In the genomic region with DNA sequence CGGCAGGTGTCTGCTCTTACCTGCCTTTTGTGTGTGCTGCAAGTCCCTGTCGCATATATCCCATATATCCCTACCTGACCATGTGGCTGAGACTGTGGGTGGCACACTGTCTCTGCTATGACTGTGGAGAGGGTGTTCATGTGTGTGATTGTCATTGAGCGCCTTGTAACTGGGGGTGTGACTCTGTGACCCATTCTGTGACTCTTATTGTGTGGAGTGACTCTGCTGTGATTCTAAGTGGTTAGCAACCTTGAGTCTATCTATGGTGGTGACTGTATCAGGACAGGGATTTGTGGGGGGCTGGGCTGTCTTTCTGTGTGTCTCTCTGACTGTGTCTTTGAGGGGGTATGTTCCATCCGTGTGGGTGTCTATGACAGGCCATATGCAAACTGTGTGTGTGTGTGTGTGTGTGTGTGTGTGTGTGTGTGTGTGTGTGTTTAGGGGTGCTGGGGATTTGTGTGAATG, we compare ENCODE assay signal across 11 mouse cellular contexts. TPM values are rescaled to one million over a fixed set of nuclear protein-coding genes. Genes with fewer than 3 reads are reported as not detected.
DNase-seq lines count a peak whose midpoint lies in the region; ATAC-seq and TF ChIP-seq lines count a peak whose summit lies in the region.
"Had no signal": no experiment of that assay in that cellular context is flagged by ENCODE, and none has a peak within 500 bp of the region (broad histone marks: within the 10 kb centered on the region; RNA-seq: fewer than 3 reads in every experiment).

No protein-coding gene starts in this region.

- DNase-seq in heart, postnatal 14 days = no peak
- no peak for DNase-seq in stomach, postnatal 0 days (ENCODE audit: low spot score)
- DNase-seq in spleen, postnatal 36 days (ENCODE audit: low spot score in 2 of 2) = no peak
- DNase-seq in thymus, postnatal 10 days (ENCODE audit: low spot score in 2 of 2) = no peak
- DNase-seq in left cerebral cortex, adult 9 months (ENCODE audit: low spot score in 2 of 2) = no peak

- no peak for TF ChIP-seq EP300 in stomach, postnatal 0 days (optimal IDR thresholded peaks at IDR 0.05)

- peak overlapping the region; percentile 77; the same call in 1 of the 2 replicates for H3K9ac ChIP-seq in heart, embryonic 12.5 days
- H3K9ac ChIP-seq in stomach, embryonic 14.5 days (replicated peaks; ENCODE audit: low read depth, low read length) = no peak overlapping the region
- H3K9ac ChIP-seq in stomach, postnatal 0 days (ENCODE audit: low read length) = no peak overlapping the region
- no peak overlapping the region for H3K9ac ChIP-seq in limb, embryonic 13.5 days
- H3K9ac ChIP-seq: liver, embryonic 14.5 days had no signal

- intact Hi-C loops in heart, postnatal 14 days (cut with DNase I) = no loop called here

- no peak for ATAC-seq in heart, embryonic 12.5 days (ENCODE audit: insufficient number of reproducible peaks, low FRiP score)
- no peak for ATAC-seq in stomach, embryonic 14.5 days (ENCODE audit: insufficient number of reproducible peaks, insufficient read depth, low FRiP score, low read depth)
- no peak for ATAC-seq in stomach, postnatal 0 days (ENCODE audit: low FRiP score, low TSS enrichment)
- ATAC-seq in limb, embryonic 13.5 days (ENCODE audit: low FRiP score, low read depth) = no peak
- ATAC-seq: activated CD4-positive, CD25-positive, alpha-beta regulatory T cell, adult 4 months; inflammation-experienced regulatory T-cells, adult 6 months had no signal

- no peak for TF ChIP-seq CTCF in stomach, postnatal 0 days (IDR thresholded peaks at IDR 0.05; ENCODE audit: low read depth)

- WGBS in heart, embryonic 12.5 days = 79% methylated on average over 4 of the region's 4 CpGs
- 78% methylated on average over 4 of the region's 4 CpGs for WGBS in stomach, embryonic 14.5 days
- WGBS in stomach, postnatal 0 days = 78% methylated on average over 4 of the region's 4 CpGs
- WGBS in limb, embryonic 13.5 days = 84% methylated on average over 4 of the region's 4 CpGs

- no peaks in the 10 kb centered on the region for H3K9me3 ChIP-seq in heart, embryonic 12.5 days (replicated peaks)
- H3K9me3 ChIP-seq in stomach, embryonic 14.5 days (ENCODE audit: control insufficient read depth, low read depth, low read length) = no peaks in the 10 kb centered on the region
- H3K9me3 ChIP-seq in stomach, postnatal 0 days (ENCODE audit: control insufficient read depth, low read length) = no peaks in the 10 kb centered on the region
- H3K9me3 ChIP-seq in limb, embryonic 13.5 days = no peaks in the 10 kb centered on the region

- no peak overlapping the region for H3K27ac ChIP-seq in heart, embryonic 12.5 days (ENCODE audit: poor library complexity, severe bottlenecking)
- H3K27ac ChIP-seq in stomach, embryonic 14.5 days (ENCODE audit: low read length) = no peak overlapping the region
- no peak overlapping the region for H3K27ac ChIP-seq in stomach, postnatal 0 days (replicated peaks)
- no peak overlapping the region for H3K27ac ChIP-seq in limb, embryonic 13.5 days
- H3K27ac ChIP-seq: liver, embryonic 14.5 days had no signal

- H3K27me3 ChIP-seq in heart, embryonic 12.5 days (replicated peaks) = no peaks in the 10 kb centered on the region
- no peaks in the 10 kb centered on the region for H3K27me3 ChIP-seq in stomach, embryonic 14.5 days (ENCODE audit: control insufficient read depth, insufficient read depth, low read length)
- H3K27me3 ChIP-seq in stomach, postnatal 0 days (ENCODE audit: control insufficient read depth, insufficient read depth, low read length) = no peaks in the 10 kb centered on the region
- peaks cover 3% of the 10 kb centered on the region; the same call in 1 of the 2 replicates for H3K27me3 ChIP-seq in limb, embryonic 13.5 days

- peak overlapping the region; percentile 88 for H3K4me2 ChIP-seq in heart, embryonic 12.5 days
- peak overlapping the region; percentile 59 for H3K4me2 ChIP-seq in stomach, embryonic 14.5 days (replicated peaks; ENCODE audit: low read depth, low read length)
- no peak overlapping the region for H3K4me2 ChIP-seq in stomach, postnatal 0 days (replicated peaks; ENCODE audit: low read depth)
- peak overlapping the region; percentile 75 for H3K4me2 ChIP-seq in limb, embryonic 13.5 days (replicated peaks)

- 0 out of 2 replicates have a peak overlapping the region, but pooled peaks have one; percentile 63 for H3K4me3 ChIP-seq in heart, embryonic 12.5 days
- no peak overlapping the region for H3K4me3 ChIP-seq in stomach, embryonic 14.5 days (ENCODE audit: low read depth, low read length)
- H3K4me3 ChIP-seq in stomach, postnatal 0 days (ENCODE audit: low read depth, low read length) = no peak overlapping the region
- H3K4me3 ChIP-seq in limb, embryonic 13.5 days = peak overlapping the region; percentile 61

- H3K36me3 ChIP-seq in heart, embryonic 12.5 days = peaks cover 4% of the 10 kb centered on the region; the same call in 1 of the 2 replicates
- no peaks in the 10 kb centered on the region for H3K36me3 ChIP-seq in stomach, embryonic 14.5 days (ENCODE audit: control insufficient read depth, insufficient read depth, low read length)
- no peaks in the 10 kb centered on the region for H3K36me3 ChIP-seq in stomach, postnatal 0 days (ENCODE audit: control insufficient read depth, insufficient read depth, low read length)
- H3K36me3 ChIP-seq in limb, embryonic 13.5 days = peaks cover 7% of the 10 kb centered on the region; the same call in 1 of the 2 replicates

- peaks cover 8% of the 10 kb centered on the region; the same call in 1 of the 2 replicates for H3K4me1 ChIP-seq in heart, embryonic 12.5 days (replicated peaks)
- H3K4me1 ChIP-seq in stomach, embryonic 14.5 days (ENCODE audit: control insufficient read depth, insufficient read depth, low read length) = no peaks in the 10 kb centered on the region
- 0 out of 2 replicates have a peak, but pooled peaks cover 2% of the 10 kb centered on the region for H3K4me1 ChIP-seq in stomach, postnatal 0 days (replicated peaks; ENCODE audit: control insufficient read depth, insufficient read depth)
- H3K4me1 ChIP-seq in limb, embryonic 13.5 days = peaks cover 11% of the 10 kb centered on the region

RNA-seq across cellular contexts. Expression of a gene that starts 0.9 kb away (rescaled TPM):
- 8.2 and 8.4 TPM in 2 replicates for polyA plus RNA-seq in heart, embryonic 12.5 days (2016; fragmentation: Nextera tagmentation; extraction: Ambion mirVana)
- total RNA-seq in heart, postnatal 14 days (2021) = 1 to 10 TPM; 1.8 to 2.0 TPM
- 8.5 and 9.9 TPM in 2 replicates for polyA plus RNA-seq in stomach, embryonic 14.5 days (2014; fragmentation: Nextera tagmentation; extraction: Ambion mirVana)
- polyA plus RNA-seq in stomach, postnatal 0 days (2015; fragmentation: Nextera tagmentation; extraction: Ambion mirVana) = 2.7 and 4.1 TPM in 2 replicates
- 8.5 and 9.1 TPM in 2 replicates for polyA plus RNA-seq in limb, embryonic 13.5 days (2015; fragmentation: Nextera tagmentation; extraction: Ambion mirVana)

RNA-seq across cellular contexts. Expression of a gene that starts 10.4 kb away (rescaled TPM):
- 38.3 and 38.4 TPM in 2 replicates for polyA plus RNA-seq in heart, embryonic 12.5 days (2016; fragmentation: Nextera tagmentation; extraction: Ambion mirVana)
- 10 to 100 TPM; 22.7 to 27.6 TPM for total RNA-seq in heart, postnatal 14 days (2021)
- 60.7 and 62.4 TPM in 2 replicates for polyA plus RNA-seq in stomach, embryonic 14.5 days (2014; fragmentation: Nextera tagmentation; extraction: Ambion mirVana)
- polyA plus RNA-seq in stomach, postnatal 0 days (2015; fragmentation: Nextera tagmentation; extraction: Ambion mirVana) = 95.0 and 95.7 TPM in 2 replicates
- polyA plus RNA-seq in limb, embryonic 13.5 days (2015; fragmentation: Nextera tagmentation; extraction: Ambion mirVana) = 41.3 and 46.5 TPM in 2 replicates

RNA-seq across cellular contexts. Expression of a gene that starts 10.5 kb away (rescaled TPM):
- polyA plus RNA-seq in heart, embryonic 12.5 days (2016; fragmentation: Nextera tagmentation; extraction: Ambion mirVana) = 2.7 and 3.8 TPM in 2 replicates
- 1 to 10 TPM; 1.1 to 1.6 TPM for total RNA-seq in heart, postnatal 14 days (2021)
- 4.9 and 6.3 TPM in 2 replicates for polyA plus RNA-seq in stomach, embryonic 14.5 days (2014; fragmentation: Nextera tagmentation; extraction: Ambion mirVana)
- polyA plus RNA-seq in stomach, postnatal 0 days (2015; fragmentation: Nextera tagmentation; extraction: Ambion mirVana) = 1.1 and 1.9 TPM in 2 replicates
- 5.1 and 6.2 TPM in 2 replicates for polyA plus RNA-seq in limb, embryonic 13.5 days (2015; fragmentation: Nextera tagmentation; extraction: Ambion mirVana)
- polyA plus RNA-seq: activated CD4-positive, CD25-positive, alpha-beta regulatory T cell, adult 4 months; inflammation-experienced regulatory T-cells, adult 6 months had no signal

RNA-seq across cellular contexts. Expression of a gene that starts 17.8 kb away (rescaled TPM):
- polyA plus RNA-seq in heart, embryonic 12.5 days (2016; fragmentation: Nextera tagmentation; extraction: Ambion mirVana) = 4.8 and 5.8 TPM in 2 replicates
- 1 to 10 TPM; 6.1 to 7.0 TPM for total RNA-seq in heart, postnatal 14 days (2021)
- polyA plus RNA-seq in stomach, embryonic 14.5 days (2014; fragmentation: Nextera tagmentation; extraction: Ambion mirVana) = 8.9 and 10.4 TPM in 2 replicates
- 4.2 and 5.4 TPM in 2 replicates for polyA plus RNA-seq in stomach, postnatal 0 days (2015; fragmentation: Nextera tagmentation; extraction: Ambion mirVana)
- polyA plus RNA-seq in limb, embryonic 13.5 days (2015; fragmentation: Nextera tagmentation; extraction: Ambion mirVana) = 4.9 and 6.2 TPM in 2 replicates

RNA-seq across cellular contexts. Expression of a gene that starts 19.8 kb away (rescaled TPM):
- 10.5 and 12.2 TPM in 2 replicates for polyA plus RNA-seq in heart, embryonic 12.5 days (2016; fragmentation: Nextera tagmentation; extraction: Ambion mirVana)
- 1 to 10 TPM; 8.2 to 9.7 TPM for total RNA-seq in heart, postnatal 14 days (2021)
- polyA plus RNA-seq in stomach, embryonic 14.5 days (2014; fragmentation: Nextera tagmentation; extraction: Ambion mirVana) = 41.4 and 42.7 TPM in 2 replicates
- polyA plus RNA-seq in stomach, postnatal 0 days (2015; fragmentation: Nextera tagmentation; extraction: Ambion mirVana) = 130 and 137 TPM in 2 replicates
- 14.0 and 15.5 TPM in 2 replicates for polyA plus RNA-seq in limb, embryonic 13.5 days (2015; fragmentation: Nextera tagmentation; extraction: Ambion mirVana)

Comparison
In these comparisons a context has a peak if more than half of its experiments do, and no peak if none do; other contexts are left out.
1. H3K4me3 ChIP-seq: peak in heart, embryonic 12.5 days (single experiment) and limb, embryonic 13.5 days (single experiment); none in stomach, embryonic 14.5 days (single experiment) and stomach, postnatal 0 days (single experiment).